Mouse (Mus musculus) kidney, embryonic 14.5 days (tissue): ENCODE data around the gene Nphp4. TPM values are rescaled to one million over a fixed set of nuclear protein-coding genes. Genes with fewer than 3 reads are reported as not detected.

Experiments
- ATAC-seq: fragments of 200-750 bp; cut with Nextera tagmentation; 2 replicates; pipeline ENCODE4 v1.8.0; 2017; ENCODE audit warnings: moderate number of reproducible peaks, mild to moderate bottlenecking, moderate TSS enrichment, moderate library complexity; ENCODE audit not compliant: low FRiP score, low TSS enrichment
- H3K27ac ChIP-seq: fragments of 300-500 bp; sonication (generic); 2 replicates; pipeline ENCODE4 v1.5.1; 2014; ENCODE audit warnings: low read depth, mild to moderate bottlenecking, low read length, moderate library complexity, mixed read lengths
- H3K27me3 ChIP-seq: fragments of 300-500 bp; sonication (generic); 2 replicates; pipeline ENCODE4 v1.6.1; 2014; ENCODE audit warnings: mild to moderate bottlenecking, low read length; ENCODE audit not compliant: control insufficient read depth, insufficient read depth
- H3K36me3 ChIP-seq: fragments of 300-500 bp; sonication (generic); 2 replicates; pipeline ENCODE4 v1.6.1; 2014; ENCODE audit warnings: low read length, mixed read lengths; ENCODE audit not compliant: control insufficient read depth, insufficient read depth
- H3K4me1 ChIP-seq: fragments of 300-500 bp; sonication (generic); 2 replicates; pipeline ENCODE4 v1.6.1; 2014; ENCODE audit warnings: low read length, mixed read lengths; ENCODE audit not compliant: control insufficient read depth, insufficient read depth
- H3K4me2 ChIP-seq: fragments of 300-500 bp; sonication (generic); replicated peaks from 2 replicates; pipeline ENCODE4 v1.6.1; 2014; ENCODE audit warnings: low read depth, mild to moderate bottlenecking, low read length
- H3K4me3 ChIP-seq: fragments of 300-500 bp; sonication (generic); 2 replicates; pipeline ENCODE4 v1.5.1; 2014; ENCODE audit warnings: mild to moderate bottlenecking, low read length
- H3K9ac ChIP-seq: fragments of 300-500 bp; sonication (generic); 2 replicates; pipeline ENCODE4 v1.6.1; 2014; ENCODE audit warnings: low read depth, mild to moderate bottlenecking, low read length, moderate library complexity
- H3K9me3 ChIP-seq: fragments of 300-500 bp; sonication (generic); 2 replicates; pipeline ENCODE4 v1.6.1; 2016; ENCODE audit warnings: low read length; ENCODE audit not compliant: control insufficient read depth
- WGBS: fragments of 180-500 bp; shearing (Covaris S2); extraction: QIAGEN DNeasy Blood & Tissue Kit; methylation state at CpG from one replicate; pipeline ENCODE4 v1.1.7; 2014; 5-methylcytosine and 5-hydroxymethylcytosine counted together
- polyA plus RNA-seq: library from polyadenylated mRNA; unstranded; fragments of >200 nt; fragmentation: Nextera tagmentation; extraction: Ambion mirVana; gene quantifications from 2 replicates; pipeline ENCODE4 v1.2.1, GENCODE M21; 2014

The Nphp4 gene
- polyA plus RNA-seq, 1 experiment from 2014 or later: 3.7 TPM

GRCm38 (mm10) chr4:152568662-152569395 is 92.3 kb downstream of the Nphp4 start:
- WGBS: 25% methylated on average over 23 of the region's 23 CpGs
- no peak overlapping the region for H3K4me2 ChIP-seq
- 0 out of 2 replicates have a peak, but pooled peaks cover 2% of the 10 kb centered on the region for H3K4me1 ChIP-seq
- no peak for ATAC-seq
- H3K9me3 ChIP-seq: no peaks in the 10 kb centered on the region
- no peak overlapping the region for H3K4me3 ChIP-seq
- no peaks in the 10 kb centered on the region; the same call in 1 of the 2 replicates for H3K27me3 ChIP-seq
- H3K9ac ChIP-seq: no peak overlapping the region
- no peaks in the 10 kb centered on the region for H3K36me3 ChIP-seq
- H3K27ac ChIP-seq: no peak overlapping the region

GRCm38 (mm10) chr4:152574266-152574665 is 97.8 kb downstream of the Nphp4 start:
- peaks cover 1% of the 10 kb centered on the region; the same call in 1 of the 2 replicates for H3K4me1 ChIP-seq
- 31% methylated on average over 12 of the region's 12 CpGs for WGBS
- no peak overlapping the region for H3K4me3 ChIP-seq
- no peak overlapping the region for H3K27ac ChIP-seq
- H3K27me3 ChIP-seq: no peaks in the 10 kb centered on the region; the same call in 1 of the 2 replicates
- no peaks in the 10 kb centered on the region for H3K9me3 ChIP-seq
- H3K36me3 ChIP-seq: no peaks in the 10 kb centered on the region
- peak; percentile 77 for ATAC-seq
- no peak overlapping the region for H3K4me2 ChIP-seq
- H3K9ac ChIP-seq: no peak overlapping the region

GRCm38 (mm10) chr4:152576826-152577225 is 100.3 kb downstream of the Nphp4 start:
- Histone ChIP-seq H3K27ac (no peak overlapping the region), H3K9ac (no peak overlapping the region), H3K27me3 (no peaks in the 10 kb centered on the region), H3K4me1 (no peaks in the 10 kb centered on the region; the same call in 1 of the 2 replicates), H3K9me3 (no peaks in the 10 kb centered on the region), H3K4me3 (no peak overlapping the region), H3K4me2 (no peak overlapping the region), H3K36me3 (no peaks in the 10 kb centered on the region)
- WGBS: 57% methylated on average over 4 of the region's 4 CpGs
- ATAC-seq: no peak

- Histone ChIP-seq H3K27me3 (no peaks in the 10 kb centered on the region), H3K4me2 (no peak overlapping the region), H3K9me3 (no peaks in the 10 kb centered on the region), H3K4me3 (no peak overlapping the region), H3K36me3 (no peaks in the 10 kb centered on the region), H3K9ac (no peak overlapping the region), H3K27ac (no peak overlapping the region), H3K4me1 (no peaks in the 10 kb centered on the region)
- WGBS: 80% methylated on average over 4 of the region's 4 CpGs
- ATAC-seq: no peak
These were observed 103.5 kb downstream of the Nphp4 start for GRCm38 (mm10) chr4:152579956-152580355.

- WGBS: 42% methylated on average over 6 of the region's 6 CpGs
- Histone ChIP-seq H3K4me2 (no peak overlapping the region), H3K27ac (no peak overlapping the region), H3K9me3 (no peaks in the 10 kb centered on the region), H3K4me1 (no peaks in the 10 kb centered on the region), H3K4me3 (no peak overlapping the region), H3K36me3 (no peaks in the 10 kb centered on the region), H3K9ac (no peak overlapping the region), H3K27me3 (no peaks in the 10 kb centered on the region)
- ATAC-seq: no peak
These were observed 105.7 kb downstream of the Nphp4 start for GRCm38 (mm10) chr4:152582206-152582605.

- Histone ChIP-seq H3K4me3 (no peak overlapping the region), H3K4me2 (no peak overlapping the region), H3K27me3 (no peaks in the 10 kb centered on the region), H3K9ac (no peak overlapping the region), H3K9me3 (no peaks in the 10 kb centered on the region), H3K36me3 (no peaks in the 10 kb centered on the region), H3K27ac (no peak overlapping the region), H3K4me1 (no peaks in the 10 kb centered on the region)
- WGBS: 68% methylated on average over 6 of the region's 6 CpGs
- no peak for ATAC-seq
These were observed 107.1 kb downstream of the Nphp4 start for GRCm38 (mm10) chr4:152583616-152584015.

- WGBS: 68% methylated on average over 15 of the region's 15 CpGs
- Histone ChIP-seq H3K4me2 (no peak overlapping the region), H3K27me3 (no peaks in the 10 kb centered on the region)
These were observed 109.0 kb downstream of the Nphp4 start for GRCm38 (mm10) chr4:152585526-152585925.

GRCm38 (mm10) chr4:152586175-152586574 is 109.7 kb downstream of the Nphp4 start:
- H3K4me3 ChIP-seq: no peak overlapping the region
- no peaks in the 10 kb centered on the region for H3K9me3 ChIP-seq
- ATAC-seq: peak; percentile 57; the same call in 1 of the 2 replicates
- H3K27me3 ChIP-seq: no peaks in the 10 kb centered on the region
- no peak overlapping the region for H3K9ac ChIP-seq
- no peak overlapping the region for H3K4me2 ChIP-seq
- peak overlapping the region; percentile 11; the same call in 1 of the 2 replicates for H3K27ac ChIP-seq
- H3K4me1 ChIP-seq: no peaks in the 10 kb centered on the region
- WGBS: 21% methylated on average over 4 of the region's 4 CpGs
- H3K36me3 ChIP-seq: no peaks in the 10 kb centered on the region

More at GRCm38 (mm10) chr4:152585526-152585925, 109.0 kb downstream of the Nphp4 start:
- no peak overlapping the region for H3K27ac ChIP-seq
- H3K36me3 ChIP-seq: no peaks in the 10 kb centered on the region
- no peak for ATAC-seq
- no peaks in the 10 kb centered on the region for H3K9me3 ChIP-seq
- no peak overlapping the region for H3K9ac ChIP-seq
- no peaks in the 10 kb centered on the region for H3K4me1 ChIP-seq
- H3K4me3 ChIP-seq: no peak overlapping the region

GRCm38 (mm10) chr4:152604285-152604684 is 127.8 kb downstream of the Nphp4 start:
- Histone ChIP-seq H3K36me3 (no peaks in the 10 kb centered on the region), H3K9ac (no peak overlapping the region), H3K9me3 (no peaks in the 10 kb centered on the region), H3K4me2 (no peak overlapping the region), H3K27ac (no peak overlapping the region), H3K27me3 (no peaks in the 10 kb centered on the region), H3K4me1 (no peaks in the 10 kb centered on the region), H3K4me3 (no peak overlapping the region)
- WGBS: 83% methylated on average over 5 of the region's 5 CpGs
- ATAC-seq: no peak
